Mouse (Mus musculus) lung, embryonic 14.5 days (tissue): Measurements from ENCODE around the gene Dgkz. TPM values are rescaled to one million over a fixed set of nuclear protein-coding genes. Genes with fewer than 3 reads are reported as not detected.

Experiments used
- ATAC-seq: fragments of 200-750 bp; cut with Nextera tagmentation; 2 replicates; pipeline ENCODE4 v1.8.0; 2017; ENCODE audit warnings: mild to moderate bottlenecking, moderate TSS enrichment, moderate library complexity; ENCODE audit not compliant: insufficient read depth
- DNase-seq: peaks from one replicate; pipeline ENCODE4 v3.0.0-alpha.2; 2015
- H3K27ac ChIP-seq: fragments of 300-500 bp; sonication (generic); 2 replicates; pipeline ENCODE4 v1.5.1; 2014; ENCODE audit warnings: low read depth, mild to moderate bottlenecking, moderate library complexity
- H3K27me3 ChIP-seq: fragments of 300-500 bp; sonication (generic); 2 replicates; pipeline ENCODE4 v1.6.1; 2014; ENCODE audit warnings: low read length, control low read depth; ENCODE audit not compliant: insufficient read depth
- H3K36me3 ChIP-seq: fragments of 300-500 bp; sonication (generic); 2 replicates; pipeline ENCODE4 v1.6.1; 2014; ENCODE audit warnings: control low read depth; ENCODE audit not compliant: insufficient read depth
- H3K4me1 ChIP-seq: fragments of 300-500 bp; sonication (generic); 2 replicates; pipeline ENCODE4 v1.6.1; 2014; ENCODE audit warnings: antibody characterized with exemption, control low read depth; ENCODE audit not compliant: insufficient read depth
- H3K4me2 ChIP-seq: fragments of 300-500 bp; sonication (generic); 2 replicates; pipeline ENCODE4 v1.6.1; 2014; ENCODE audit warnings: mild to moderate bottlenecking
- H3K4me3 ChIP-seq: fragments of 300-500 bp; sonication (generic); 2 replicates; pipeline ENCODE4 v1.5.1; 2014; ENCODE audit warnings: low read depth, low read length
- H3K9ac ChIP-seq: fragments of 300-500 bp; sonication (generic); 2 replicates; pipeline ENCODE4 v1.6.1; 2014
- H3K9me3 ChIP-seq: fragments of 300-500 bp; sonication (generic); 2 replicates; pipeline ENCODE4 v1.6.1; 2016; ENCODE audit warnings: low read depth, low read length, control low read depth
- CTCF ChIP-seq: IDR thresholded peaks from 2 replicates; pipeline ENCODE4 v1.5.1; 2016; ENCODE audit warnings: antibody characterized with exemption, low read depth
- WGBS: fragments of 180-500 bp; shearing (Covaris S2); extraction: QIAGEN DNeasy Blood & Tissue Kit; methylation state at CpG from one replicate; pipeline ENCODE4 v1.1.7; 2014; 5-methylcytosine and 5-hydroxymethylcytosine counted together
- polyA plus RNA-seq: library from polyadenylated mRNA; unstranded; fragments of >200 nt; fragmentation: Nextera tagmentation; extraction: Ambion mirVana; gene quantifications from 2 replicates; pipeline ENCODE4 v1.2.1, GENCODE M21; 2014

Dgkz gene
- polyA plus RNA-seq, 1 experiment from 2014 or later = 63.9 TPM

- peaks cover 47% of the 10 kb centered on the region for H3K36me3 ChIP-seq
- H3K4me3 ChIP-seq = peak overlapping the region; percentile 77
- peaks cover 11% of the 10 kb centered on the region for H3K4me1 ChIP-seq
- DNase-seq = peak; percentile 87
- H3K27ac ChIP-seq = peak overlapping the region; percentile 98
- peak overlapping the region; percentile 90 for H3K4me2 ChIP-seq
- peak overlapping the region; percentile 96 for H3K9ac ChIP-seq
- peak; percentile 81 for ATAC-seq
- TF ChIP-seq CTCF = no peak
- no peaks in the 10 kb centered on the region for H3K9me3 ChIP-seq
- 2% methylated on average over 48 of the region's 50 CpGs for WGBS
- no peaks in the 10 kb centered on the region for H3K27me3 ChIP-seq
These were observed 44.1 kb downstream of the Dgkz start for GRCm38 (mm10) chr2:91931328-91932159.

DNA sequence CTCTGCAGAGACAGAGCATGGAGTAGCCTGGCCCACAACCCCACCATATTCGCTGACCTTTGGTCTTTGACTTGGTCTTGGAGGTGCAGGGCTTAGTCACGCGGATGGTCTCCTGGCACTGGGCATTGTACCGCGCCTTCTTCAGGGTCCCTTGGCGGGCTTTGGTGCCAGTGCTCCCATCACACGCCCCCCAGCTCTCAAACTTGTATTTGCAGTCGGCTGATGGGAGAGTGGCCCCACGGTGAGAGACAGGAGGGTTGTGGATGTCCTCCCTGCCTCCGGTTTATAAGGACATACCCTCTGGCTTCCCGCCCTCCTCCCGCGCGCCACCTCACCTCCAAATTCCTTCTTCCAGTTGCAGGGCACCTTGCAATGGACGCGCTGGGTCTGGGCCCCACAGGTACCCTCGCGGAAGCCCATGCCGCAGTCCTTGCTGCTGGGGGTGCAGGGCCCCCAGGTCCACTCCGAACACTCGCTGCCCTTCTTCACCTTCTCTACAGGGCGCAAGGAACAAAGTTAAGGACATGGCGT lies 44.8 kb downstream of the Dgkz start:
- ATAC-seq = no peak
- peak overlapping the region; percentile 98 for H3K27ac ChIP-seq
- H3K9ac ChIP-seq = peak overlapping the region; percentile 96
- H3K36me3 ChIP-seq = peaks cover 39% of the 10 kb centered on the region
- H3K9me3 ChIP-seq = no peaks in the 10 kb centered on the region
- TF ChIP-seq CTCF = no peak
- no peaks in the 10 kb centered on the region for H3K27me3 ChIP-seq
- 3% methylated on average over 23 of the region's 23 CpGs for WGBS
- DNase-seq = peak; percentile 60
- peak overlapping the region; percentile 90 for H3K4me2 ChIP-seq
- H3K4me3 ChIP-seq = peak overlapping the region; percentile 77
- H3K4me1 ChIP-seq = peaks cover 11% of the 10 kb centered on the region

- Histone ChIP-seq H3K9ac (peak overlapping the region; percentile 96), H3K36me3 (peaks cover 31% of the 10 kb centered on the region), H3K27me3 (peaks cover 2% of the 10 kb centered on the region), H3K4me1 (peaks cover 11% of the 10 kb centered on the region), H3K9me3 (no peaks in the 10 kb centered on the region), H3K4me2 (peak overlapping the region; percentile 90), H3K27ac (peak overlapping the region; percentile 98; the same call in 1 of the 2 replicates), H3K4me3 (peak overlapping the region; percentile 77)
- WGBS = 8% methylated on average over 12 of the region's 12 CpGs
- DNase-seq = peak; percentile 95
- TF ChIP-seq CTCF = peak; percentile 86
- ATAC-seq = 0 out of 2 replicates have a peak, but pooled peaks have one; percentile 8
These were observed 45.7 kb downstream of the Dgkz start for GRCm38 (mm10) chr2:91929936-91930335.

DNA sequence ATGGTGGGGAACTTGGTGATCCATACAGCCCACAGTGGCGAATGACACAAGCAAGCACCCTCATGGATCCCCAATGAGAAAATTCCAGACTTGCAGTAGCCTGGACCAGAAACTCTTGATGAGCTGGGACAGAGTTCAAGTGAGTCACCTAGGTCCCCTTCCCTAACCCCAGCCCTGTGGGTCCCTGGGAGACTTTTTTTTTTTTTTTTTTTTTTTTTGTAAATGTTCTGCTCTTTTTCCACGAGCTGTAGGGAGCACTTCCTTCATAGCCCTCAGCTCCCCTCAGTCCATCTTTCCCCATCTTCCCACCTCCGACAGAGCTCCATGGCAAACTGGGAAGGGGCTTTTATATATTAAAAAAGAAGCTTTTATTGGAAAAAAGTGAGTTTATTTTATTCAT lies 46.2 kb downstream of the Dgkz start:
- H3K27me3 ChIP-seq = peaks cover 6% of the 10 kb centered on the region
- no peak for DNase-seq
- peaks cover 11% of the 10 kb centered on the region for H3K4me1 ChIP-seq
- no peak for ATAC-seq
- H3K9me3 ChIP-seq = no peaks in the 10 kb centered on the region
- peak overlapping the region; percentile 90 for H3K4me2 ChIP-seq
- no peak for TF ChIP-seq CTCF
- 0 out of 2 replicates have a peak overlapping the region, but pooled peaks have one; percentile 96 for H3K9ac ChIP-seq
- WGBS = 47% methylated on average over 3 of the region's 3 CpGs
- H3K36me3 ChIP-seq = peaks cover 26% of the 10 kb centered on the region; the same call in 1 of the 2 replicates
- no peak overlapping the region for H3K27ac ChIP-seq
- H3K4me3 ChIP-seq = peak overlapping the region; percentile 77; the same call in 1 of the 2 replicates

DNA sequence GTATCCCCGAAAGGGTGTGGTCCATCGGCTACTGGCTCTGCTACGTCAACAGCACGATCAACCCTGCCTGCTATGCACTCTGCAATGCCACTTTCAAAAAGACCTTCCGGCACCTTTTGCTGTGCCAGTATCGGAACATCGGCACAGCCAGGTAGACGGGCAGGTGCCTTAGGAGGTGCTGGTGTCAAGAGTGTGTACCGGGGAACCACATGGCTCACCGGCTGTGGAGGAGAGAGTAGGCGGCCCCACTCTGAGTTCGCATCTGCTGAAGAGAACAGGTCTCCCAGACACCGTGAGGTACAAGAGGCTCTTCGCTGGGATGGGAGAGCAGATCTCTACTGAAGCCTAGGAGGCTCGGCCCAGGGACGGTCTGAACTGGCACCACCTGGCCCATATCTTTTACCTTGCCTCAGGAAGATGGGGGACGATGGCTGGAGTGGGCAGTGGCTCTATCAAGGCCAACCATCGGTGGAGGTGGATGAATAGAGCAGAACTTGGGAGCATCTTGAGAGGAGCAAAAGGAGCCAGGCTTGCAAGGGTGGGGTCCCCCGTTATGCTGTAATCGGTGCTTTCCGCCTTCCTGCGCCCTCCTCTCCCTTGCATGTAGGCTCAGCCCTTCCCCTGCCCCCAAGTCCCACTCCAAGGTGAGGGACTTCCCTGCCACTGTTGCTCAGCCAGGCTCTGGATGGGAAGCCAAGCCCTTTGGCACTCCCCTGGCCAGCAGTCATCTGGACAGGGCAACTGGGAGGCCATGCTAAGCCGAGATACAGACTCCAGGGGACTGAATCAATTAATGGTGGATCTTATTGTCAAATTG lies 46.9 kb downstream of the Dgkz start:
- DNase-seq (no peak), ATAC-seq (no peak)
- H3K9me3 ChIP-seq = no peaks in the 10 kb centered on the region
- peaks cover 14% of the 10 kb centered on the region for H3K27me3 ChIP-seq
- peaks cover 12% of the 10 kb centered on the region for H3K4me1 ChIP-seq
- H3K4me2 ChIP-seq = no peak overlapping the region
- no peak overlapping the region for H3K4me3 ChIP-seq
- no peak overlapping the region for H3K9ac ChIP-seq
- no peak for TF ChIP-seq CTCF
- peaks cover 19% of the 10 kb centered on the region; the same call in 1 of the 2 replicates for H3K36me3 ChIP-seq
- WGBS = 61% methylated on average over 23 of the region's 23 CpGs
- H3K27ac ChIP-seq = no peak overlapping the region

GRCm38 (mm10) chr2:91927826-91928533 lies 47.7 kb downstream of the Dgkz start:
- H3K9me3 ChIP-seq = no peaks in the 10 kb centered on the region
- no peak overlapping the region for H3K27ac ChIP-seq
- H3K4me1 ChIP-seq = peaks cover 15% of the 10 kb centered on the region
- H3K9ac ChIP-seq = no peak overlapping the region
- peak overlapping the region; percentile 40; the same call in 1 of the 2 replicates for H3K4me2 ChIP-seq
- peak; percentile 89 for DNase-seq
- H3K27me3 ChIP-seq = peaks cover 21% of the 10 kb centered on the region
- TF ChIP-seq CTCF = peak; percentile 76
- no peak for ATAC-seq
- WGBS = 40% methylated on average over 33 of the region's 34 CpGs
- H3K36me3 ChIP-seq = peaks cover 14% of the 10 kb centered on the region; the same call in 1 of the 2 replicates
- H3K4me3 ChIP-seq = peak overlapping the region; percentile 3; the same call in 1 of the 2 replicates
